Mouse (Mus musculus): ENCODE measurements around the gene Gpr179.

Gene Gpr179

GRCm38 (mm10) chr11:97355247-97355646 is 3.4 kb upstream of the Gpr179 start:
- DNase-seq (ENCODE audit: low spot score in 2 of 2): no peak

- no peak for DNase-seq (ENCODE audit: low spot score in 2 of 2)
Measured at GRCm38 (mm10) chr11:97354646-97355045, 2.8 kb upstream of the Gpr179 start.

GRCm38 (mm10) chr11:97352935-97353597 is 1.2 kb upstream of the Gpr179 start:
- no peak for DNase-seq (ENCODE audit: low spot score in 2 of 2)

GRCm38 (mm10) chr11:97350035-97350434 is 1.8 kb downstream of the Gpr179 start:
- no peak for DNase-seq (ENCODE audit: low spot score in 2 of 2)

- DNase-seq (ENCODE audit: low spot score in 2 of 2): no peak
Measured at GRCm38 (mm10) chr11:97347291-97347690, 4.6 kb downstream of the Gpr179 start.

- no peak for DNase-seq (ENCODE audit: low spot score in 2 of 2)
Measured at GRCm38 (mm10) chr11:97346383-97346782, 5.5 kb downstream of the Gpr179 start.

- DNase-seq (ENCODE audit: low spot score in 2 of 2): no peak
Measured at GRCm38 (mm10) chr11:97345446-97345845, 6.4 kb downstream of the Gpr179 start.

GRCm38 (mm10) chr11:97343619-97344018 is 8.3 kb downstream of the Gpr179 start:
- peak; percentile 46 to 79 for DNase-seq (ENCODE audit: low spot score in 2 of 2)

- no peak for DNase-seq (ENCODE audit: low spot score in 2 of 2)
Measured at GRCm38 (mm10) chr11:97343175-97343574, 8.7 kb downstream of the Gpr179 start.

GRCm38 (mm10) chr11:97338977-97339315 is 12.9 kb downstream of the Gpr179 start:
- DNase-seq (ENCODE audit: low spot score in 2 of 2): no peak

- DNase-seq (ENCODE audit: low spot score in 2 of 2): no peak
Measured at GRCm38 (mm10) chr11:97338302-97338976, 13.4 kb downstream of the Gpr179 start.

GRCm38 (mm10) chr11:97337363-97337762 is 14.5 kb downstream of the Gpr179 start:
- no peak for DNase-seq (ENCODE audit: low spot score in 2 of 2)

GRCm38 (mm10) chr11:97336751-97337345 is 15.0 kb downstream of the Gpr179 start:
- DNase-seq (ENCODE audit: low spot score in 2 of 2): no peak

- DNase-seq (ENCODE audit: low spot score in 2 of 2): no peak
Measured at GRCm38 (mm10) chr11:97336238-97336637, 15.6 kb downstream of the Gpr179 start.

- DNase-seq (ENCODE audit: low spot score in 2 of 2): no peak
Measured at GRCm38 (mm10) chr11:97334400-97334799, 17.5 kb downstream of the Gpr179 start.

GRCm38 (mm10) chr11:97333896-97334295 is 18.0 kb downstream of the Gpr179 start:
- DNase-seq (ENCODE audit: low spot score in 2 of 2): no peak

GRCm38 (mm10) chr11:97333044-97333443 is 18.8 kb downstream of the Gpr179 start:
- DNase-seq (ENCODE audit: low spot score in 2 of 2): no peak

- DNase-seq (ENCODE audit: low spot score in 2 of 2): no peak
Measured at GRCm38 (mm10) chr11:97331231-97332190, 20.4 kb downstream of the Gpr179 start.

- DNase-seq (ENCODE audit: low spot score in 2 of 2): no peak
Measured at GRCm38 (mm10) chr11:97330315-97330714, 21.6 kb downstream of the Gpr179 start.

- peak; percentile 48 to 83 for DNase-seq (ENCODE audit: low spot score in 2 of 2)
Measured at GRCm38 (mm10) chr11:97328148-97328547, 23.7 kb downstream of the Gpr179 start.

GRCm38 (mm10) chr11:97325224-97325623 is 26.7 kb downstream of the Gpr179 start:
- DNase-seq (ENCODE audit: low spot score in 2 of 2): no peak

Measured in spleen, postnatal 4 days (tissue).